Mouse (Mus musculus) CH12.LX (cell line): Measurements from ENCODE around the gene Cda.

Experiments used
- CTCF ChIP-seq, 2 experiments: IDR thresholded peaks in 1 of 2; conservative IDR thresholded peaks in 1 of 2; 2 replicates each; pipeline ENCODE4 v1.5.1; 2011 to 2012; ENCODE audit warnings: low read depth in 2 of 2, low read length in 2 of 2, improper control_type of control experiment in 1 of 2, inconsistent platforms in 1 of 2, mild to moderate bottlenecking in 1 of 2, moderate library complexity in 1 of 2
- E2F4 ChIP-seq: IDR thresholded peaks from 2 replicates; pipeline ENCODE4 v1.6.1; 2011; ENCODE audit warnings: low read depth, low read length, improper control_type of control experiment; ENCODE audit not compliant: insufficient replicate concordance
- EP300 ChIP-seq: IDR thresholded peaks from 2 replicates; pipeline ENCODE4 v1.6.1; 2011; ENCODE audit warnings: low read length, improper control_type of control experiment
- HCFC1 ChIP-seq: IDR thresholded peaks from 2 replicates; pipeline ENCODE4 v1.6.1; 2012; ENCODE audit warnings: low read depth, mild to moderate bottlenecking, inconsistent platforms, low read length, improper control_type of control experiment
- JUN ChIP-seq: IDR thresholded peaks from 2 replicates; pipeline ENCODE4 v1.6.1; 2011; ENCODE audit warnings: low read depth, mild to moderate bottlenecking, low read length, improper control_type of control experiment, moderate library complexity; ENCODE audit not compliant: insufficient read depth
- MAX ChIP-seq: IDR thresholded peaks from 2 replicates; pipeline ENCODE4 v1.6.1; 2011; ENCODE audit warnings: low read length, improper control_type of control experiment
- MEF2A ChIP-seq: IDR thresholded peaks from 2 replicates; pipeline ENCODE4 v1.6.1; 2014; ENCODE audit warnings: low read depth, mild to moderate bottlenecking, inconsistent platforms, low read length, improper control_type of control experiment, borderline replicate concordance
- NELFE ChIP-seq: IDR thresholded peaks from 2 replicates; pipeline ENCODE4 v1.6.1; 2011; ENCODE audit warnings: low read depth, low read length, improper control_type of control experiment
- POLR2A ChIP-seq: IDR thresholded peaks from 2 replicates; pipeline ENCODE4 v1.6.1; 2011; ENCODE audit warnings: low read depth, mild to moderate bottlenecking, improper control_type of control experiment, low read length
- SIN3A ChIP-seq: IDR thresholded peaks from 2 replicates; pipeline ENCODE4 v1.6.1; 2012; ENCODE audit warnings: low read length, improper control_type of control experiment, inconsistent platforms
- SMC3 ChIP-seq: IDR thresholded peaks from 2 replicates; pipeline ENCODE4 v1.6.1; 2011; ENCODE audit warnings: low read depth, low read length, improper control_type of control experiment
- UBTF ChIP-seq: IDR thresholded peaks from 2 replicates; pipeline ENCODE4 v1.6.1; 2012; ENCODE audit warnings: low read depth, mild to moderate bottlenecking, inconsistent platforms, low read length, improper control_type of control experiment, moderate library complexity
- USF1 ChIP-seq: IDR thresholded peaks from 2 replicates; pipeline ENCODE4 v1.6.1; 2014; ENCODE audit warnings: low read depth, mild to moderate bottlenecking, inconsistent platforms, low read length, improper control_type of control experiment
- ZNF384 ChIP-seq: IDR thresholded peaks from 2 replicates; pipeline ENCODE4 v1.6.1; 2012; ENCODE audit warnings: low read depth, low read length, improper control_type of control experiment, inconsistent platforms

- TF ChIP-seq E2F4 = no peak
- no peak for TF ChIP-seq POLR2A
- no peak for TF ChIP-seq CTCF (conservative IDR thresholded peaks at IDR 0.05 in 1 of 2, IDR thresholded peaks at IDR 0.05 in 1 of 2; ENCODE audit: low read depth in 2 of 2, low read length in 2 of 2)
- TF ChIP-seq UBTF = no peak
- TF ChIP-seq MEF2A = no peak
- TF ChIP-seq EP300 = no peak
- TF ChIP-seq SMC3 = no peak
- no peak for TF ChIP-seq ZNF384
- TF ChIP-seq JUN = no peak
- no peak for TF ChIP-seq MAX
- no peak for TF ChIP-seq USF1
- TF ChIP-seq NELFE = no peak
- TF ChIP-seq SIN3A = no peak
- no peak for TF ChIP-seq HCFC1
These were observed 54.0 kb downstream of the Cda start for GRCm38 (mm10) chr4:138313795-138314194.
